Mouse (Mus musculus) lung, postnatal 0 days (tissue): ENCODE results near the gene Med13l.

Source experiments
- CTCF ChIP-seq: IDR thresholded peaks from 2 replicates; pipeline ENCODE4 v1.5.1; 2016; ENCODE audit warnings: antibody characterized with exemption, mild to moderate bottlenecking
- EP300 ChIP-seq: IDR thresholded peaks from 2 replicates; pipeline ENCODE4 v1.6.1; 2016; ENCODE audit warnings: antibody characterized with exemption, mild to moderate bottlenecking, control low read depth

DNA sequence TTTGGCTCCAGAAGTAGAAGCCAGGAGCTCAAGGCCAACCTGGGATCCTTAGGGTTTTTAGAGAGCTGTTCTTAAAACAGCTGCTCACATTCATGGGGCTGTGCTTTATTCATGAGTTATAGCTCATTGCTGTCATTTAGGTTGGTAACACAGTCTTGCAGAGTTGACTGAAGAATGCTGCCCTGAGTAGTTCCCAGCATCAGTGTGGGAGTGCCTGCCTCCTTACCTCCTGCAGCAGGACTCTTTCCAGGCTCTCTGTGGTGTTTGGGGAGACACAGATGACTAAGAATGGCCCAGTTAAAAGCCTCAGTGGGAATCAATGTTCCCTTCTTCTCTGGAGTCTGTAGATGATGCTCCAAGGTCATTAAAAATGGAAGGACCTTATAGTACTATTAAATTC lies 111.6 kb downstream of the Med13l start:
- TF ChIP-seq CTCF (no peak), EP300 (no peak)
